Comparison of ENCODE assay signal across 14 mouse cellular contexts in the genomic region with DNA sequence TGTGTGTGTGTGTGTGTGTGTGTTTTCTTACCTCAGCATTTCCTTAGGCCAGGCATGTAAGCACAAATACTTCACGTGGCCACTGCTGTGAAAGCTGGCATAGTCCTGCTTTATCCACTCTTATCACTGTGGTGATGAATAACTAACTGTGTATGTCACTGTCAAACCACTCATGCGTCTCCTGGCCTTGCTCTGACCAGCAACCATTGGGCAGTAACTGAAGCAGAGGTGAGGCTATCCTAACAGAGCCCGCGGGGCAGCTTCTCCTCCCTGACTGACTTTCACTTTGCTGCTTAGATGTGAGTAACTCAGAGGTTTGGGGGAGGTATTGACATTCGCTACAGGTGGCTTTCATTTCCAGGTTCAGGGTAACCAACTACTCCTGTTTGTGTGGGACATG.
DNase-seq lines count a peak whose midpoint lies in the region; ATAC-seq and TF ChIP-seq lines count a peak whose summit lies in the region.
"Had no signal": no experiment of that assay in that cellular context is flagged by ENCODE, and none has a peak within 500 bp of the region (broad histone marks: within the 10 kb centered on the region; RNA-seq: fewer than 3 reads in every experiment).

No protein-coding gene starts in this region.

- TF ChIP-seq POLR2A in MEL (IDR thresholded peaks at IDR 0.05; ENCODE audit: control insufficient read depth in 1 of 2, insufficient read depth in 1 of 2, low read depth in 1 of 2, low read length in 2 of 2, poor library complexity in 1 of 2), result no peak

- H3K9ac ChIP-seq in heart, embryonic 11.5 days (ENCODE audit: low read depth, low read length), result no peak overlapping the region
- no peak overlapping the region for H3K9ac ChIP-seq in MEL (ENCODE audit: control insufficient read depth, low read depth, low read length, poor library complexity, severe bottlenecking)
- H3K9ac ChIP-seq: embryonic facial prominence, embryonic 12.5 days; forebrain, embryonic 13.5 days had no signal

- TF ChIP-seq RAD21 in MEL (IDR thresholded peaks at IDR 0.05; ENCODE audit: low read depth, low read length), result no peak

- no peaks in the 10 kb centered on the region for H3K79me2 ChIP-seq in MEL (ENCODE audit: control insufficient read depth, insufficient read depth, low read length, poor library complexity)

- ATAC-seq in heart, embryonic 11.5 days (replicated peaks; ENCODE audit: insufficient number of reproducible peaks, low FRiP score, low TSS enrichment), result no peak
- ATAC-seq in monocyte, adult 5-6 weeks (replicated peaks; ENCODE audit: insufficient number of reproducible peaks, low FRiP score, low TSS enrichment, poor library complexity, severe bottlenecking), result no peak
- ATAC-seq: forebrain, embryonic 13.5 days had no signal

- H3K4me3 ChIP-seq in heart, embryonic 11.5 days (ENCODE audit: low read depth, low read length), result no peak overlapping the region
- peak overlapping the region; percentile 24 to 53 for H3K4me3 ChIP-seq in MEL (ENCODE audit: control insufficient read depth in 1 of 2, insufficient read depth in 1 of 2, low read depth in 2 of 2, low read length in 2 of 2)
- H3K4me3 ChIP-seq: embryonic facial prominence, embryonic 12.5 days; forebrain, embryonic 13.5 days; gastrocnemius, adult 2 months had no signal

- H3K36me3 ChIP-seq in heart, embryonic 11.5 days (ENCODE audit: control insufficient read depth, insufficient read depth, low read length), result no peaks in the 10 kb centered on the region
- no peaks in the 10 kb centered on the region for H3K36me3 ChIP-seq in MEL (ENCODE audit: control insufficient read depth in 1 of 2, insufficient read depth in 2 of 2, low read length in 2 of 2)
- H3K36me3 ChIP-seq: embryonic facial prominence, embryonic 12.5 days had no signal

- no peak overlapping the region for H3K27ac ChIP-seq in heart, embryonic 11.5 days (ENCODE audit: low read depth, low read length)
- H3K27ac ChIP-seq in MEL (ENCODE audit: control insufficient read depth, low read depth, low read length), result no peak overlapping the region
- H3K27ac ChIP-seq: embryonic facial prominence, embryonic 12.5 days; forebrain, embryonic 13.5 days; gastrocnemius, adult 2 months had no signal

- DNase-seq in heart, postnatal 4 days, result peak; percentile 13
- no peak for DNase-seq in MEL (ENCODE audit: low read depth, low spot score)
- DNase-seq in adrenal gland, postnatal 25 days, result peak; percentile 28
- DNase-seq in kidney, postnatal 10 days, result peak; percentile 27
- DNase-seq in testis, postnatal 10 days (ENCODE audit: low spot score), result no peak
- no peak for DNase-seq in spleen, adult 18-20 months
- DNase-seq: cerebellum, postnatal 14 days; gastrocnemius, adult 2 months; lung, adult 2 months; thymus, postnatal 4 days had no signal

- no peak for TF ChIP-seq EP300 in MEL (IDR thresholded peaks at IDR 0.05; ENCODE audit: low read depth in 1 of 2, low read length in 2 of 2)

- H3K4me1 ChIP-seq in heart, embryonic 11.5 days (ENCODE audit: control insufficient read depth, insufficient read depth, low read length), result peaks cover 18% of the 10 kb centered on the region
- peaks cover 4 to 25% of the 10 kb centered on the region in 2 experiments; a peak in 1 of 4 replicates for H3K4me1 ChIP-seq in MEL (ENCODE audit: control insufficient read depth in 1 of 2, insufficient read depth in 2 of 2, low read length in 2 of 2)

- H3K27me3 ChIP-seq in heart, embryonic 11.5 days (ENCODE audit: control insufficient read depth, insufficient read depth, low read length), result no peaks in the 10 kb centered on the region
- no peaks in the 10 kb centered on the region for H3K27me3 ChIP-seq in MEL (ENCODE audit: control insufficient read depth in 1 of 2, insufficient read depth in 2 of 2, low read length in 2 of 2)
- H3K27me3 ChIP-seq: embryonic facial prominence, embryonic 12.5 days; forebrain, embryonic 13.5 days had no signal

- 51% methylated on average over 5 of the region's 5 CpGs for WGBS in heart, embryonic 11.5 days (ENCODE audit: insufficient replicate concordance)

- TF ChIP-seq CTCF in MEL (IDR thresholded peaks at IDR 0.05 in 2 of 3, conservative IDR thresholded peaks at IDR 0.05 in 1 of 3; ENCODE audit: control insufficient read depth in 1 of 3, insufficient read depth in 1 of 3, low read depth in 2 of 3, low read length in 3 of 3, poor library complexity in 1 of 3, severe bottlenecking in 1 of 3), result no peak

- H3K9me3 ChIP-seq in heart, embryonic 11.5 days (replicated peaks; ENCODE audit: control insufficient read depth, low read length), result no peaks in the 10 kb centered on the region
- no peaks in the 10 kb centered on the region for H3K9me3 ChIP-seq in MEL (replicated peaks; ENCODE audit: insufficient read depth, low read length)
- H3K9me3 ChIP-seq: embryonic facial prominence, embryonic 12.5 days; forebrain, embryonic 13.5 days had no signal

- H3K4me2 ChIP-seq in heart, embryonic 11.5 days, result no peak overlapping the region
- H3K4me2 ChIP-seq: embryonic facial prominence, embryonic 12.5 days; forebrain, embryonic 13.5 days had no signal

TF ChIP-seq in MEL, 35 proteins besides CTCF, POLR2A, EP300 and RAD21:
- TF ChIP-seq POLR2AphosphoS5 (IDR thresholded peaks at IDR 0.05; ENCODE audit: borderline replicate concordance, low read depth, low read length) (no peak), CHD2 (IDR thresholded peaks at IDR 0.05; ENCODE audit: low read length) (no peak), ZMIZ1 (IDR thresholded peaks at IDR 0.05; ENCODE audit: low read depth, low read length) (no peak), ZC3H11A (IDR thresholded peaks at IDR 0.05; ENCODE audit: low read depth, low read length) (no peak), GATA1 (IDR thresholded peaks at IDR 0.05; ENCODE audit: low read depth, low read length) (no peak), MYB (IDR thresholded peaks at IDR 0.05; ENCODE audit: low read depth, low read length) (no peak), USF1 (IDR thresholded peaks at IDR 0.05; ENCODE audit: low read depth, low read length) (no peak), MYC (IDR thresholded peaks at IDR 0.05; ENCODE audit: low read depth, low read length) (no peak), HCFC1 (IDR thresholded peaks at IDR 0.05; ENCODE audit: low read depth, low read length) (no peak), ETS1 (IDR thresholded peaks at IDR 0.05; ENCODE audit: low read depth, low read length) (no peak)

Comparison
In these comparisons a context has a peak if more than half of its experiments do, and no peak if none do; other contexts are left out.
1. DNase-seq: peak in heart, postnatal 4 days (single experiment), adrenal gland, postnatal 25 days (single experiment) and kidney, postnatal 10 days (single experiment); none in MEL (single experiment), testis, postnatal 10 days (single experiment) and spleen, adult 18-20 months (0 of 2).